Mouse (Mus musculus) MEL (cell line): ENCODE results near the gene Uba2. TPM values are rescaled to one million over a fixed set of nuclear protein-coding genes. Genes with fewer than 3 reads are reported as not detected.

Experiments used
- DNase-seq: peaks from one replicate; pipeline ENCODE4 v3.0.0; 2011; ENCODE audit warnings: low read depth, low spot score
- H3K27ac ChIP-seq: 2 replicates; pipeline ENCODE4 v1.5.1; 2012; ENCODE audit warnings: low read depth, mild to moderate bottlenecking, control low read depth, low read length, moderate library complexity; ENCODE audit not compliant: control insufficient read depth
- H3K27me3 ChIP-seq, 2 experiments: fragments of 150-350 bp in 1 of 2; sonication (generic) in 1 of 2; 2 replicates each; pipeline ENCODE4 v1.6.1; 2012; ENCODE audit warnings: low read length in 2 of 2, mild to moderate bottlenecking in 2 of 2, improper control_type of control experiment in 1 of 2, moderate library complexity in 1 of 2; ENCODE audit not compliant: insufficient read depth in 2 of 2, control insufficient read depth in 1 of 2
- H3K36me3 ChIP-seq, 2 experiments: 2 replicates each; pipeline ENCODE4 v1.6.1; 2012 to 2014; ENCODE audit warnings: low read length in 2 of 2, improper control_type of control experiment in 1 of 2, inconsistent platforms in 1 of 2, mild to moderate bottlenecking in 1 of 2; ENCODE audit not compliant: insufficient read depth in 2 of 2, control insufficient read depth in 1 of 2
- H3K4me1 ChIP-seq, 2 experiments: fragments of 150-350 bp in 1 of 2; sonication (generic) in 1 of 2; 2 replicates each; pipeline ENCODE4 v1.6.1; 2012; ENCODE audit warnings: low read length in 2 of 2, improper control_type of control experiment in 1 of 2, mild to moderate bottlenecking in 1 of 2; ENCODE audit not compliant: insufficient read depth in 2 of 2, control insufficient read depth in 1 of 2
- H3K4me3 ChIP-seq, 2 experiments: fragments of 150-350 bp in 1 of 2; sonication (generic) in 1 of 2; 2 replicates each; pipeline ENCODE4 v1.5.1; 2012; ENCODE audit warnings: low read depth in 2 of 2, low read length in 2 of 2, mild to moderate bottlenecking in 2 of 2, moderate library complexity in 2 of 2, control low read depth in 1 of 2, improper control_type of control experiment in 1 of 2; ENCODE audit not compliant: control insufficient read depth in 1 of 2, insufficient read depth in 1 of 2
- H3K79me2 ChIP-seq: 2 replicates; pipeline ENCODE4 v1.6.1; 2012; ENCODE audit warnings: mild to moderate bottlenecking, low read length, moderate library complexity; ENCODE audit not compliant: control insufficient read depth, poor library complexity, insufficient read depth
- H3K9ac ChIP-seq: 2 replicates; pipeline ENCODE4 v1.6.1; 2012; ENCODE audit warnings: low read depth, mild to moderate bottlenecking, control low read depth, low read length, moderate library complexity; ENCODE audit not compliant: control insufficient read depth, poor library complexity, severe bottlenecking
- H3K9me3 ChIP-seq: fragments of 150-350 bp; sonication (generic); replicated peaks from 2 replicates; pipeline ENCODE4 v1.6.1; 2012; ENCODE audit warnings: mild to moderate bottlenecking, low read length, improper control_type of control experiment, moderate library complexity; ENCODE audit not compliant: insufficient read depth
- EP300 ChIP-seq, 2 experiments: IDR thresholded peaks; 2 replicates each; pipeline ENCODE4 v1.6.1; 2011; ENCODE audit warnings: improper control_type of control experiment in 2 of 2, low read length in 2 of 2, low read depth in 1 of 2, mild to moderate bottlenecking in 1 of 2
- JUND ChIP-seq: IDR thresholded peaks from 2 replicates; pipeline ENCODE4 v1.6.1; 2011; ENCODE audit warnings: low read depth, mild to moderate bottlenecking, improper control_type of control experiment, low read length
- MAFK ChIP-seq: IDR thresholded peaks from 2 replicates; pipeline ENCODE4 v1.6.1; 2011; ENCODE audit warnings: low read depth, mild to moderate bottlenecking, low read length, improper control_type of control experiment, borderline replicate concordance
- MAX ChIP-seq: IDR thresholded peaks from 2 replicates; pipeline ENCODE4 v1.6.1; 2011; ENCODE audit warnings: low read length, improper control_type of control experiment
- MAZ ChIP-seq: IDR thresholded peaks from 2 replicates; pipeline ENCODE4 v1.6.1; 2012; ENCODE audit warnings: low read depth, mild to moderate bottlenecking, inconsistent platforms, low read length, improper control_type of control experiment
- MEF2A ChIP-seq: IDR thresholded peaks from 2 replicates; pipeline ENCODE4 v1.6.1; 2014; ENCODE audit warnings: low read depth, mild to moderate bottlenecking, inconsistent platforms, low read length, improper control_type of control experiment; ENCODE audit not compliant: poor library complexity, insufficient replicate concordance, severe bottlenecking; ENCODE audit errors: extremely low read depth
- MYB ChIP-seq: IDR thresholded peaks from 2 replicates; pipeline ENCODE4 v1.6.1; 2011; ENCODE audit warnings: mild to moderate bottlenecking, low read depth, low read length, improper control_type of control experiment
- MYC ChIP-seq: IDR thresholded peaks from 2 replicates; pipeline ENCODE4 v1.6.1; 2011; ENCODE audit warnings: low read depth, mild to moderate bottlenecking, low read length, improper control_type of control experiment, moderate library complexity
- NELFE ChIP-seq: IDR thresholded peaks from 2 replicates; pipeline ENCODE4 v1.6.1; 2011; ENCODE audit warnings: low read depth, low read length, improper control_type of control experiment
- NRF1 ChIP-seq: IDR thresholded peaks from 2 replicates; pipeline ENCODE4 v1.6.1; 2014; ENCODE audit warnings: low read depth, mild to moderate bottlenecking, inconsistent platforms, low read length, improper control_type of control experiment, moderate library complexity; ENCODE audit not compliant: poor library complexity, insufficient read depth, severe bottlenecking
- POLR2AphosphoS5 ChIP-seq: IDR thresholded peaks from 2 replicates; pipeline ENCODE4 v1.6.1; 2012; ENCODE audit warnings: low read depth, borderline replicate concordance, mild to moderate bottlenecking, inconsistent platforms, low read length, moderate library complexity, mixed read lengths
- RAD21 ChIP-seq: IDR thresholded peaks from 2 replicates; pipeline ENCODE4 v1.6.1; 2011; ENCODE audit warnings: mild to moderate bottlenecking, low read depth, low read length, improper control_type of control experiment
- RCOR1 ChIP-seq: IDR thresholded peaks from 2 replicates; pipeline ENCODE4 v1.6.1; 2012; ENCODE audit warnings: low read depth, mild to moderate bottlenecking, inconsistent platforms, low read length, improper control_type of control experiment
- SIN3A ChIP-seq: IDR thresholded peaks from 2 replicates; pipeline ENCODE4 v1.6.1; 2012; ENCODE audit warnings: low read length, improper control_type of control experiment, inconsistent platforms
- TBP ChIP-seq: IDR thresholded peaks from 2 replicates; pipeline ENCODE4 v1.8.0; 2011; ENCODE audit warnings: low read depth, low read length, improper control_type of control experiment
- TCF12 ChIP-seq: IDR thresholded peaks from 2 replicates; pipeline ENCODE4 v1.6.1; 2014; ENCODE audit warnings: low read depth, mild to moderate bottlenecking, inconsistent platforms, low read length, improper control_type of control experiment, moderate library complexity
- USF1 ChIP-seq: IDR thresholded peaks from 2 replicates; pipeline ENCODE4 v1.6.1; 2014; ENCODE audit warnings: low read depth, mild to moderate bottlenecking, inconsistent platforms, low read length, improper control_type of control experiment, moderate library complexity
- ZC3H11A ChIP-seq: IDR thresholded peaks from 2 replicates; pipeline ENCODE4 v1.6.1; 2012; ENCODE audit warnings: low read depth, mild to moderate bottlenecking, inconsistent platforms, low read length, improper control_type of control experiment
- polyA plus RNA-seq, 2 experiments: library from polyadenylated mRNA; stranded (reverse) in 1 of 2; unstranded in 1 of 2; fragments of >175 nt in 1 of 2; fragments of >200 nt in 1 of 2; gene quantifications; 2 replicates each; pipeline versions ENCODE4 v1.2.1 to v1.2.4; 2012; ENCODE audit warnings: low replicate concordance in 2 of 2, low read depth in 1 of 2; ENCODE audit not compliant: insufficient read length in 2 of 2, insufficient read depth in 1 of 2, missing spikeins in 1 of 2
- total RNA-seq: library from RNA; depleted of rRNA; stranded (reverse); fragments of 300-350 nt; gene quantifications from 2 replicates; pipeline ENCODE4 v1.2.3, GENCODE M21; 2012; rRNA removed

The Uba2 gene
- total and polyA plus RNA-seq, 3 experiments: 201 to 207 TPM; not detected in 1

- TF ChIP-seq MYB (no peak), MAFK (no peak), EP300 (IDR thresholded peaks at IDR 0.05; ENCODE audit: low read depth in 1 of 2, low read length in 2 of 2) (no peak), NELFE (no peak), NRF1 (no peak), TCF12 (no peak), RAD21 (no peak), JUND (no peak), MEF2A (no peak), SIN3A (no peak), POLR2AphosphoS5 (no peak), MAX (no peak)
- DNase-seq: no peak
- Histone ChIP-seq H3K79me2 (no peaks in the 10 kb centered on the region), H3K9me3 (no peaks in the 10 kb centered on the region), H3K27ac (no peak overlapping the region), H3K36me3 (no peaks in the 10 kb centered on the region), H3K27me3 (no peaks in the 10 kb centered on the region), H3K4me3 (no peak overlapping the region), H3K4me1 (no peaks in the 10 kb centered on the region), H3K9ac (no peak overlapping the region)
Observed at GRCm38 (mm10) chr7:34100002-34100401, 69.4 kb downstream of the Uba2 start.

GRCm38 (mm10) chr7:34094911-34095481 is 74.4 kb downstream of the Uba2 start, which contains the start of gene Scgb1b30:
Scgb1b30 (plus strand) TSS chr7:34095431.
- no peaks in the 10 kb centered on the region for H3K27me3 ChIP-seq
- no peak within 1 kb of the TSS for H3K9ac ChIP-seq
- H3K4me1 ChIP-seq: no peaks in the 10 kb centered on the region
- H3K79me2 ChIP-seq: no peaks in the 10 kb centered on the region
- H3K36me3 ChIP-seq: no peaks in the 10 kb centered on the region
- no peak for TF ChIP-seq MYC
- TF ChIP-seq RCOR1: no peak
- no peak for TF ChIP-seq MAX
- TF ChIP-seq TBP: no peak
- TF ChIP-seq MAZ: no peak
- TF ChIP-seq USF1: no peak
- no peak for TF ChIP-seq ZC3H11A
- no peaks in the 10 kb centered on the region for H3K9me3 ChIP-seq
- no peak within 1 kb of the TSS for H3K4me3 ChIP-seq
- H3K27ac ChIP-seq: no peak within 1 kb of the TSS
- no peak for DNase-seq

Other genes starting within 250 kb of the Uba2 start
- not detected in 2 replicates for gene Scgb2b26, start 224.6 kb downstream of the Uba2 start, total RNA-seq
- gene Scgb2b26, start 224.6 kb downstream of the Uba2 start, polyA plus RNA-seq: not detected
- gene Scgb2b27, start 155.7 kb downstream of the Uba2 start, total RNA-seq: not detected in 2 replicates
- not detected for gene Scgb2b27, start 155.7 kb downstream of the Uba2 start, polyA plus RNA-seq
- not detected in 2 replicates for gene Scgb1b27, start 148.1 kb downstream of the Uba2 start, total RNA-seq
- gene Scgb1b27, start 148.1 kb downstream of the Uba2 start, polyA plus RNA-seq: not detected
- gene Scgb1b30, start 74.2 kb downstream of the Uba2 start, total RNA-seq: not detected in 2 replicates
- gene Scgb1b30, start 74.2 kb downstream of the Uba2 start, polyA plus RNA-seq: not detected
- gene Wtip, start 36.3 kb downstream of the Uba2 start, total RNA-seq: not detected in 2 replicates
- not detected for gene Wtip, start 36.3 kb downstream of the Uba2 start, polyA plus RNA-seq
- 25.7 and 29.5 TPM in 2 replicates for gene Pdcd2l, start 27.1 kb upstream of the Uba2 start, total RNA-seq
- gene Pdcd2l, start 27.1 kb upstream of the Uba2 start, polyA plus RNA-seq: 10 to 100 TPM in 1 of 2 experiments, not detected in 1; 26.6 TPM
- 270 and 388 TPM in 2 replicates for gene Gpi1, start 60.7 kb upstream of the Uba2 start, total RNA-seq
- 1,000 to 10,000 TPM in 1 of 2 experiments, 100 to 1,000 TPM in 1; 727 to 1,355 TPM for gene Gpi1, start 60.7 kb upstream of the Uba2 start, polyA plus RNA-seq
- gene Gm6096, start 81.4 kb upstream of the Uba2 start, total RNA-seq: not detected in 2 replicates
- not detected for gene Gm6096, start 81.4 kb upstream of the Uba2 start, polyA plus RNA-seq
- gene 4931406P16Rik, start 144.0 kb upstream of the Uba2 start, total RNA-seq: 7.8 and 9.5 TPM in 2 replicates
- 10 to 100 TPM in 1 of 2 experiments, not detected in 1; 18.0 TPM for gene 4931406P16Rik, start 144.0 kb upstream of the Uba2 start, polyA plus RNA-seq
- gene Lsm14a, start 223.7 kb upstream of the Uba2 start, total RNA-seq: 66.4 and 70.1 TPM in 2 replicates
- gene Lsm14a, start 223.7 kb upstream of the Uba2 start, polyA plus RNA-seq: 100 to 1,000 TPM; 233 to 371 TPM